Mouse (Mus musculus): ENCODE measurements around the gene Bhmt2.

DNA sequence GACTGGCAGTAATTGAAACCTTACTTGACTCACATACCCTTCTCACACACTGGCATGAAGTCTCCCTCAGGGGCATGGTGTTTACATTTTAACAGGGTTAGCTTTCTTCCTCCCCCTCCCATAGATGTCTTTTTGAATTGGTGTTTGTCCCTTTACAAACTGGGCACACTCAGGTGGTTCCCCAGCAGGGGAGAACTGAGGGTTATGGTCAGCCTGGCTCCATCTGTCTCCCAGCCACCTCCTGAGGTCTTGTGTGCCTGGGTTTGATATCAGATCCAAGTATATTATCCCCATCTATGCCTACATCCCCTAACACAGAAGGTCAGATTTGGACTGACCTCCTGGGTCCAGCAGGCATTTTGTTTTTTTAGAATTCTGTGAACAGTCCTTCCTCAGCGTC, 37.5 kb downstream of the Bhmt2 start:
- TF ChIP-seq CTCF (IDR thresholded peaks at IDR 0.05; ENCODE audit: control insufficient read depth, insufficient read depth, insufficient read length), result no peak
- TF ChIP-seq MYOG (IDR thresholded peaks at IDR 0.05; ENCODE audit: control insufficient read depth, extremely low read depth, insufficient read length), result no peak
- no peak for TF ChIP-seq USF1 (IDR thresholded peaks at IDR 0.05; ENCODE audit: low read depth)
- no peak for TF ChIP-seq MAX (IDR thresholded peaks at IDR 0.05)
- TF ChIP-seq MYOD1 (IDR thresholded peaks at IDR 0.05; ENCODE audit: control insufficient read depth, insufficient read length, low read depth), result no peak
- no peak for TF ChIP-seq FOSL1 (IDR thresholded peaks at IDR 0.05; ENCODE audit: insufficient read depth, low read length, poor library complexity, severe bottlenecking)
- no peak for TF ChIP-seq CEBPB (IDR thresholded peaks at IDR 0.05; ENCODE audit: low read depth)
